Comparison of ENCODE assay signal across 19 mouse cellular contexts in the genomic region with DNA sequence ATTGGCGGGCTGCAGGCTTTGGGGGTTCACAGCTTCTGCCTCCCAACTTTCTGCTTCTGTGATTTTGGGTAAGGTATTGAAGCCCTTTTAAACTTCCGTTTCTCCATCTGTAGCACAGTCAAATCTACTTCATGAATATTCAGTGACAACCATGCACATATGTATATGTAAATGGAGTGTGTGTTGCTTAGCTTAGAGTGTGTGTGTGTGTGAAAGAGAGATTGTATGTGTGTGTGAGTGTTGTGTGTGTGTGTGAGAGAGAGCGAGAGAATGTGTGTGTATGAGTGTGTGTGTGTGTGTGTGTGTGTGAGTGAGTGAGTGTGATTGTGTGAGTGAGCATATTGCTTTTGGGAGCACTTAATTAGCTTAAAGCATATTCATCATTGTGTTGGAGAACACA. TPM values are rescaled to one million over a fixed set of nuclear protein-coding genes. Genes with fewer than 3 reads are reported as not detected.
A peak's percentile ranks its signal among the peaks of the same experiment; 100 is the strongest.
DNase-seq lines count a peak whose midpoint lies in the region; ATAC-seq lines count a peak whose summit lies in the region.
"Had no signal": no experiment of that assay in that cellular context is flagged by ENCODE, and none has a peak within 500 bp of the region (broad histone marks: within the 10 kb centered on the region; RNA-seq: fewer than 3 reads in every experiment).

No protein-coding gene starts in this region.

- no peak for DNase-seq in heart, postnatal 4 days
- DNase-seq in kidney, postnatal 10 days: no peak
- no peak for DNase-seq in cerebellum, adult 8-10 months
- no peak for DNase-seq in right cerebral cortex, postnatal 4 days
- DNase-seq: adrenal gland, postnatal 25 days; B cell, adult 2 months; cerebellum, adult 11-12 months; cerebellum, postnatal 25 days; gastrocnemius, postnatal 14 days; heart, postnatal 36 days; liver had no signal

- peaks cover 72% of the 10 kb centered on the region for H3K4me1 ChIP-seq in heart, embryonic 12.5 days (replicated peaks)
- peaks cover 83% of the 10 kb centered on the region for H3K4me1 ChIP-seq in kidney, embryonic 15.5 days
- peaks cover 62% of the 10 kb centered on the region for H3K4me1 ChIP-seq in forebrain, embryonic 13.5 days
- H3K4me1 ChIP-seq in limb, embryonic 12.5 days (replicated peaks): peaks cover 71% of the 10 kb centered on the region

- no peak overlapping the region for H3K9ac ChIP-seq in heart, embryonic 12.5 days
- no peak overlapping the region for H3K9ac ChIP-seq in kidney, embryonic 15.5 days
- no peak overlapping the region for H3K9ac ChIP-seq in forebrain, embryonic 13.5 days
- no peak overlapping the region for H3K9ac ChIP-seq in limb, embryonic 12.5 days (replicated peaks)
- H3K9ac ChIP-seq: hindbrain, embryonic 15.5 days had no signal

- no peaks in the 10 kb centered on the region for H3K9me3 ChIP-seq in heart, embryonic 12.5 days (replicated peaks)
- no peaks in the 10 kb centered on the region for H3K9me3 ChIP-seq in kidney, embryonic 15.5 days (replicated peaks)
- H3K9me3 ChIP-seq in forebrain, embryonic 13.5 days (replicated peaks): no peaks in the 10 kb centered on the region
- H3K9me3 ChIP-seq in limb, embryonic 12.5 days: no peaks in the 10 kb centered on the region
- H3K9me3 ChIP-seq: hindbrain, embryonic 15.5 days had no signal

- no peak overlapping the region for H3K4me2 ChIP-seq in heart, embryonic 12.5 days
- H3K4me2 ChIP-seq in kidney, embryonic 15.5 days: no peak overlapping the region
- no peak overlapping the region for H3K4me2 ChIP-seq in forebrain, embryonic 13.5 days
- no peak overlapping the region for H3K4me2 ChIP-seq in limb, embryonic 12.5 days
- H3K4me2 ChIP-seq: hindbrain, embryonic 15.5 days; midbrain, embryonic 11.5 days had no signal

- ATAC-seq in heart, embryonic 12.5 days (ENCODE audit: insufficient number of reproducible peaks, low FRiP score): no peak
- ATAC-seq in kidney, embryonic 15.5 days (replicated peaks; ENCODE audit: low FRiP score): no peak
- peak; percentile 71 for ATAC-seq in forebrain, embryonic 13.5 days
- ATAC-seq in limb, embryonic 12.5 days (ENCODE audit: insufficient number of reproducible peaks, insufficient read depth, low FRiP score, low TSS enrichment, low read depth): no peak

- H3K36me3 ChIP-seq in heart, embryonic 12.5 days: peaks cover 10% of the 10 kb centered on the region; the same call in 1 of the 2 replicates
- H3K36me3 ChIP-seq in kidney, embryonic 15.5 days: no peaks in the 10 kb centered on the region
- no peaks in the 10 kb centered on the region for H3K36me3 ChIP-seq in forebrain, embryonic 13.5 days (ENCODE audit: poor library complexity, severe bottlenecking)
- peaks cover 12% of the 10 kb centered on the region; the same call in 1 of the 2 replicates for H3K36me3 ChIP-seq in limb, embryonic 12.5 days
- H3K36me3 ChIP-seq: hindbrain, embryonic 15.5 days had no signal

- H3K27me3 ChIP-seq in heart, embryonic 12.5 days (replicated peaks): no peaks in the 10 kb centered on the region
- no peaks in the 10 kb centered on the region for H3K27me3 ChIP-seq in kidney, embryonic 15.5 days
- no peaks in the 10 kb centered on the region for H3K27me3 ChIP-seq in forebrain, embryonic 13.5 days
- no peaks in the 10 kb centered on the region for H3K27me3 ChIP-seq in limb, embryonic 12.5 days
- H3K27me3 ChIP-seq: hindbrain, embryonic 15.5 days had no signal

- H3K27ac ChIP-seq in heart, embryonic 12.5 days (ENCODE audit: poor library complexity, severe bottlenecking): peak overlapping the region; percentile 82
- peak overlapping the region; percentile 2; the same call in 1 of the 2 replicates for H3K27ac ChIP-seq in kidney, embryonic 15.5 days
- H3K27ac ChIP-seq in forebrain, embryonic 13.5 days: peak overlapping the region; percentile 59; the same call in 1 of the 2 replicates
- H3K27ac ChIP-seq in limb, embryonic 12.5 days: peak overlapping the region; percentile 59; the same call in 1 of the 2 replicates
- H3K27ac ChIP-seq: hindbrain, embryonic 15.5 days; stomach, postnatal 0 days had no signal

- 64% methylated on average over 3 of the region's 3 CpGs for WGBS in heart, embryonic 12.5 days
- 70% methylated on average over 3 of the region's 3 CpGs for WGBS in kidney, embryonic 15.5 days
- WGBS in forebrain, embryonic 13.5 days: 64% methylated on average over 3 of the region's 3 CpGs
- 80% methylated on average over 3 of the region's 3 CpGs for WGBS in limb, embryonic 12.5 days

- no peak overlapping the region for H3K4me3 ChIP-seq in heart, embryonic 12.5 days
- no peak overlapping the region for H3K4me3 ChIP-seq in kidney, embryonic 15.5 days (replicated peaks)
- no peak overlapping the region for H3K4me3 ChIP-seq in forebrain, embryonic 13.5 days
- H3K4me3 ChIP-seq in limb, embryonic 12.5 days (replicated peaks): no peak overlapping the region
- H3K4me3 ChIP-seq: hindbrain, embryonic 15.5 days had no signal

RNA-seq across cellular contexts. Expression of a gene that starts 19.4 kb away (rescaled TPM):
- 19.3 and 22.4 TPM in 2 replicates for polyA plus RNA-seq in heart, embryonic 12.5 days (2016; fragmentation: Nextera tagmentation; extraction: Ambion mirVana)
- 1 to 10 TPM; 7.2 to 8.4 TPM for total RNA-seq in heart, postnatal 4 days (2021)
- polyA plus RNA-seq in kidney, embryonic 15.5 days (2015; fragmentation: Nextera tagmentation; extraction: Ambion mirVana): 11.8 and 13.5 TPM in 2 replicates
- 10.3 and 11.1 TPM in 2 replicates for polyA plus RNA-seq in forebrain, embryonic 13.5 days (2015; fragmentation: Nextera tagmentation; extraction: Ambion mirVana)
- polyA plus RNA-seq in limb, embryonic 12.5 days (2016; fragmentation: Nextera tagmentation; extraction: Ambion mirVana): 22.2 and 25.8 TPM in 2 replicates
- total RNA-seq: monocyte, adult 5-6 weeks had no signal

Comparison
In these comparisons a context has a peak if more than half of its experiments do, and no peak if none do; other contexts are left out.
1. H3K27ac ChIP-seq: peak in every context shown above with its lines; median percentile 82 in heart, embryonic 12.5 days; 59 in forebrain, embryonic 13.5 days; 59 in limb, embryonic 12.5 days; 2 in kidney, embryonic 15.5 days.